Comparison of ENCODE assay signal across 12 mouse cellular contexts in genomic region chr16:93714426-93714825, GRCm38 (mm10). TPM values are rescaled to one million over a fixed set of nuclear protein-coding genes. Genes with fewer than 3 reads are reported as not detected.
DNase-seq lines count a peak whose midpoint lies in the region; ATAC-seq and TF ChIP-seq lines count a peak whose summit lies in the region.
"Had no signal": no experiment of that assay in that cellular context is flagged by ENCODE, and none has a peak within 500 bp of the region (broad histone marks: within the 10 kb centered on the region; RNA-seq: fewer than 3 reads in every experiment).

No protein-coding gene starts in this region.

- 31% methylated on average over 5 of the region's 5 CpGs for WGBS in midbrain, embryonic 11.5 days
- WGBS in midbrain, embryonic 13.5 days: 27% methylated on average over 5 of the region's 5 CpGs
- WGBS in midbrain, embryonic 16.5 days: 18% methylated on average over 5 of the region's 5 CpGs
- 17% methylated on average over 5 of the region's 5 CpGs for WGBS in forebrain, postnatal 0 days

- H3K4me3 ChIP-seq in midbrain, embryonic 11.5 days (ENCODE audit: low read depth, low read length): no peak overlapping the region
- H3K4me3 ChIP-seq in midbrain, embryonic 13.5 days (replicated peaks): no peak overlapping the region
- H3K4me3 ChIP-seq in midbrain, embryonic 16.5 days (ENCODE audit: low read depth, low read length): no peak overlapping the region
- H3K4me3 ChIP-seq in forebrain, postnatal 0 days (ENCODE audit: low read depth, low read length): no peak overlapping the region
- H3K4me3 ChIP-seq: stomach, embryonic 15.5 days had no signal

- TF ChIP-seq POLR2A in brain, embryonic 14.5 days (IDR thresholded peaks at IDR 0.05; ENCODE audit: borderline replicate concordance, extremely low read depth, insufficient read depth, insufficient read length, poor library complexity, severe bottlenecking): no peak

- no peak for DNase-seq in frontal cortex, postnatal 10 days (ENCODE audit: low spot score in 2 of 2)
- peak; percentile 76 for DNase-seq in midbrain, embryonic 11.5 days (ENCODE audit: low spot score, missing footprints)
- DNase-seq in brain, embryonic 14.5 days (ENCODE audit: low read depth): peak; percentile 41
- no peak for DNase-seq in forebrain, postnatal 0 days
- no peak for DNase-seq in layer of hippocampus, adult 9-11 months
- DNase-seq: adrenal gland, postnatal 25 days; kidney, postnatal 14 days had no signal

- no peak for TF ChIP-seq CTCF in brain, embryonic 14.5 days (IDR thresholded peaks at IDR 0.05; ENCODE audit: borderline replicate concordance, extremely low read depth, insufficient read depth, insufficient read length)
- no peak for TF ChIP-seq CTCF in forebrain, postnatal 0 days (IDR thresholded peaks at IDR 0.05; ENCODE audit: low read depth)

- no peak overlapping the region for H3K4me2 ChIP-seq in midbrain, embryonic 11.5 days
- H3K4me2 ChIP-seq in midbrain, embryonic 13.5 days (replicated peaks): no peak overlapping the region
- peak overlapping the region; percentile 14; the same call in 1 of the 2 replicates for H3K4me2 ChIP-seq in midbrain, embryonic 16.5 days (ENCODE audit: low read length)
- H3K4me2 ChIP-seq in forebrain, postnatal 0 days (ENCODE audit: low read depth): no peak overlapping the region
- H3K4me2 ChIP-seq: stomach, embryonic 15.5 days had no signal

- H3K36me3 ChIP-seq in midbrain, embryonic 11.5 days (ENCODE audit: control insufficient read depth, insufficient read depth, low read length): no peaks in the 10 kb centered on the region
- H3K36me3 ChIP-seq in midbrain, embryonic 13.5 days: peaks cover 16% of the 10 kb centered on the region
- 0 out of 2 replicates have a peak, but pooled peaks cover 2% of the 10 kb centered on the region for H3K36me3 ChIP-seq in midbrain, embryonic 16.5 days (ENCODE audit: control insufficient read depth, insufficient read depth, low read length)
- peaks cover 8% of the 10 kb centered on the region; the same call in 1 of the 2 replicates for H3K36me3 ChIP-seq in forebrain, postnatal 0 days (ENCODE audit: insufficient read depth)
- H3K36me3 ChIP-seq: stomach, embryonic 15.5 days had no signal

- H3K9ac ChIP-seq in midbrain, embryonic 11.5 days (ENCODE audit: low read length): no peak overlapping the region
- H3K9ac ChIP-seq in midbrain, embryonic 13.5 days (replicated peaks): no peak overlapping the region
- H3K9ac ChIP-seq in midbrain, embryonic 16.5 days (ENCODE audit: low read depth, low read length): no peak overlapping the region
- no peak overlapping the region for H3K9ac ChIP-seq in forebrain, postnatal 0 days
- H3K9ac ChIP-seq: stomach, embryonic 15.5 days had no signal

- H3K4me1 ChIP-seq in midbrain, embryonic 11.5 days (ENCODE audit: control insufficient read depth, insufficient read depth, low read length): peaks cover 11% of the 10 kb centered on the region
- peaks cover 29% of the 10 kb centered on the region for H3K4me1 ChIP-seq in midbrain, embryonic 13.5 days (replicated peaks)
- H3K4me1 ChIP-seq in midbrain, embryonic 16.5 days (ENCODE audit: control insufficient read depth, insufficient read depth, low read length): peaks cover 22% of the 10 kb centered on the region
- peaks cover 6% of the 10 kb centered on the region for H3K4me1 ChIP-seq in forebrain, postnatal 0 days (ENCODE audit: insufficient read depth)

- peaks cover 8% of the 10 kb centered on the region for H3K27me3 ChIP-seq in midbrain, embryonic 11.5 days (ENCODE audit: control insufficient read depth, insufficient read depth, low read length)
- H3K27me3 ChIP-seq in midbrain, embryonic 13.5 days: 0 out of 2 replicates have a peak, but pooled peaks cover 3% of the 10 kb centered on the region
- no peaks in the 10 kb centered on the region for H3K27me3 ChIP-seq in midbrain, embryonic 16.5 days (ENCODE audit: control insufficient read depth, insufficient read depth, low read depth, low read length)
- H3K27me3 ChIP-seq in forebrain, postnatal 0 days (ENCODE audit: insufficient read depth, low read length): no peaks in the 10 kb centered on the region
- H3K27me3 ChIP-seq: stomach, embryonic 15.5 days had no signal

- no peak overlapping the region for H3K27ac ChIP-seq in midbrain, embryonic 11.5 days (ENCODE audit: low read depth, low read length)
- no peak overlapping the region for H3K27ac ChIP-seq in midbrain, embryonic 13.5 days
- H3K27ac ChIP-seq in midbrain, embryonic 16.5 days (ENCODE audit: low read length): no peak overlapping the region
- H3K27ac ChIP-seq in forebrain, postnatal 0 days (ENCODE audit: low read depth, low read length): no peak overlapping the region
- H3K27ac ChIP-seq: stomach, embryonic 15.5 days had no signal

- H3K9me3 ChIP-seq in midbrain, embryonic 11.5 days (ENCODE audit: control insufficient read depth, low read length): no peaks in the 10 kb centered on the region
- no peaks in the 10 kb centered on the region for H3K9me3 ChIP-seq in midbrain, embryonic 13.5 days
- H3K9me3 ChIP-seq in midbrain, embryonic 16.5 days (replicated peaks; ENCODE audit: control insufficient read depth, low read length, poor library complexity, severe bottlenecking): no peaks in the 10 kb centered on the region
- no peaks in the 10 kb centered on the region for H3K9me3 ChIP-seq in forebrain, postnatal 0 days (ENCODE audit: low read length)
- H3K9me3 ChIP-seq: stomach, embryonic 15.5 days had no signal

- peak; percentile 59 for ATAC-seq in frontal cortex, adult (ENCODE audit: low TSS enrichment)
- ATAC-seq in midbrain, embryonic 11.5 days (ENCODE audit: low FRiP score): no peak
- no peak for ATAC-seq in midbrain, embryonic 13.5 days
- no peak for ATAC-seq in midbrain, embryonic 16.5 days
- no peak for ATAC-seq in forebrain, postnatal 0 days

RNA-seq across cellular contexts. Expression of gene Dop1b, which starts 2.7 kb away (rescaled TPM):
- polyA plus RNA-seq in midbrain, embryonic 11.5 days (2014; fragmentation: Nextera tagmentation; extraction: Ambion mirVana): 11.7 and 12.7 TPM in 2 replicates
- polyA plus RNA-seq in midbrain, embryonic 13.5 days (2015; fragmentation: Nextera tagmentation; extraction: Ambion mirVana): 29.6 and 32.4 TPM in 2 replicates
- polyA plus RNA-seq in brain, embryonic 14.5 days (2012; rRNA removed): 51.8 and 63.3 TPM in 2 replicates
- 41.0 and 42.0 TPM in 2 replicates for polyA plus RNA-seq in midbrain, embryonic 16.5 days (2015; fragmentation: Nextera tagmentation; extraction: Ambion mirVana)
- 38.7 and 48.4 TPM in 2 replicates for total RNA-seq in forebrain, postnatal 0 days (2014; rRNA removed)
- 19.4 and 22.0 TPM in 2 replicates for polyA plus RNA-seq in forebrain, postnatal 0 days (2015; fragmentation: Nextera tagmentation; extraction: Ambion mirVana)

RNA-seq across cellular contexts. Expression of gene Cbr3, which starts 31.4 kb away (rescaled TPM):
- polyA plus RNA-seq in midbrain, embryonic 11.5 days (2014; fragmentation: Nextera tagmentation; extraction: Ambion mirVana): 0.72 and 1.1 TPM in 2 replicates
- 0.27 and 0.80 TPM in 2 replicates for polyA plus RNA-seq in midbrain, embryonic 13.5 days (2015; fragmentation: Nextera tagmentation; extraction: Ambion mirVana)
- polyA plus RNA-seq in brain, embryonic 14.5 days (2012; rRNA removed): 1.4 and 1.7 TPM in 2 replicates
- polyA plus RNA-seq in midbrain, embryonic 16.5 days (2015; fragmentation: Nextera tagmentation; extraction: Ambion mirVana): 1.1 and 3.0 TPM in 2 replicates
- total RNA-seq in forebrain, postnatal 0 days (2014; rRNA removed): 1.9 and 3.8 TPM in 2 replicates
- 5.0 and 5.3 TPM in 2 replicates for polyA plus RNA-seq in forebrain, postnatal 0 days (2015; fragmentation: Nextera tagmentation; extraction: Ambion mirVana)
- total RNA-seq: hematopoietic stem cell, adult 5-6 weeks had no signal

Comparison
In these comparisons a context has a peak if more than half of its experiments do, and no peak if none do; other contexts are left out.
1. DNase-seq: peak in midbrain, embryonic 11.5 days (single experiment) and brain, embryonic 14.5 days (single experiment); none in frontal cortex, postnatal 10 days (0 of 2), forebrain, postnatal 0 days (single experiment) and layer of hippocampus, adult 9-11 months (single experiment).